Mouse (Mus musculus) MEL (cell line): ENCODE data around the gene Nf2. TPM values are rescaled to one million over a fixed set of nuclear protein-coding genes. Genes with fewer than 3 reads are reported as not detected.

Source experiments
- DNase-seq: peaks from one replicate; pipeline ENCODE4 v3.0.0; 2011; ENCODE audit warnings: low read depth, low spot score
- H3K27ac ChIP-seq: 2 replicates; pipeline ENCODE4 v1.5.1; 2012; ENCODE audit warnings: low read depth, mild to moderate bottlenecking, control low read depth, low read length, moderate library complexity; ENCODE audit not compliant: control insufficient read depth
- H3K27me3 ChIP-seq, 2 experiments: fragments of 150-350 bp in 1 of 2; sonication (generic) in 1 of 2; 2 replicates each; pipeline ENCODE4 v1.6.1; 2012; ENCODE audit warnings: low read length in 2 of 2, mild to moderate bottlenecking in 2 of 2, improper control_type of control experiment in 1 of 2, moderate library complexity in 1 of 2; ENCODE audit not compliant: insufficient read depth in 2 of 2, control insufficient read depth in 1 of 2
- H3K36me3 ChIP-seq, 2 experiments: 2 replicates each; pipeline ENCODE4 v1.6.1; 2012 to 2014; ENCODE audit warnings: low read length in 2 of 2, improper control_type of control experiment in 1 of 2, inconsistent platforms in 1 of 2, mild to moderate bottlenecking in 1 of 2; ENCODE audit not compliant: insufficient read depth in 2 of 2, control insufficient read depth in 1 of 2
- H3K4me1 ChIP-seq, 2 experiments: fragments of 150-350 bp in 1 of 2; sonication (generic) in 1 of 2; 2 replicates each; pipeline ENCODE4 v1.6.1; 2012; ENCODE audit warnings: low read length in 2 of 2, improper control_type of control experiment in 1 of 2, mild to moderate bottlenecking in 1 of 2; ENCODE audit not compliant: insufficient read depth in 2 of 2, control insufficient read depth in 1 of 2
- H3K4me3 ChIP-seq, 2 experiments: fragments of 150-350 bp in 1 of 2; sonication (generic) in 1 of 2; 2 replicates each; pipeline ENCODE4 v1.5.1; 2012; ENCODE audit warnings: low read depth in 2 of 2, low read length in 2 of 2, mild to moderate bottlenecking in 2 of 2, moderate library complexity in 2 of 2, control low read depth in 1 of 2, improper control_type of control experiment in 1 of 2; ENCODE audit not compliant: control insufficient read depth in 1 of 2, insufficient read depth in 1 of 2
- H3K79me2 ChIP-seq: 2 replicates; pipeline ENCODE4 v1.6.1; 2012; ENCODE audit warnings: mild to moderate bottlenecking, low read length, moderate library complexity; ENCODE audit not compliant: control insufficient read depth, poor library complexity, insufficient read depth
- H3K9ac ChIP-seq: 2 replicates; pipeline ENCODE4 v1.6.1; 2012; ENCODE audit warnings: low read depth, mild to moderate bottlenecking, control low read depth, low read length, moderate library complexity; ENCODE audit not compliant: control insufficient read depth, poor library complexity, severe bottlenecking
- H3K9me3 ChIP-seq: fragments of 150-350 bp; sonication (generic); replicated peaks from 2 replicates; pipeline ENCODE4 v1.6.1; 2012; ENCODE audit warnings: mild to moderate bottlenecking, low read length, improper control_type of control experiment, moderate library complexity; ENCODE audit not compliant: insufficient read depth
- EP300 ChIP-seq, 2 experiments: IDR thresholded peaks; 2 replicates each; pipeline ENCODE4 v1.6.1; 2011; ENCODE audit warnings: improper control_type of control experiment in 2 of 2, low read length in 2 of 2, low read depth in 1 of 2, mild to moderate bottlenecking in 1 of 2
- GABPA ChIP-seq: IDR thresholded peaks from 2 replicates; pipeline ENCODE4 v1.6.1; 2012; ENCODE audit warnings: low read depth, mild to moderate bottlenecking, inconsistent platforms, low read length, improper control_type of control experiment, moderate library complexity
- HCFC1 ChIP-seq: IDR thresholded peaks from 2 replicates; pipeline ENCODE4 v1.6.1; 2012; ENCODE audit warnings: low read depth, mild to moderate bottlenecking, inconsistent platforms, low read length, improper control_type of control experiment, moderate library complexity
- JUND ChIP-seq: IDR thresholded peaks from 2 replicates; pipeline ENCODE4 v1.6.1; 2011; ENCODE audit warnings: low read depth, mild to moderate bottlenecking, improper control_type of control experiment, low read length
- MAFK ChIP-seq: IDR thresholded peaks from 2 replicates; pipeline ENCODE4 v1.6.1; 2011; ENCODE audit warnings: low read depth, mild to moderate bottlenecking, low read length, improper control_type of control experiment, borderline replicate concordance
- MAX ChIP-seq: IDR thresholded peaks from 2 replicates; pipeline ENCODE4 v1.6.1; 2011; ENCODE audit warnings: low read length, improper control_type of control experiment
- MAZ ChIP-seq: IDR thresholded peaks from 2 replicates; pipeline ENCODE4 v1.6.1; 2012; ENCODE audit warnings: low read depth, mild to moderate bottlenecking, inconsistent platforms, low read length, improper control_type of control experiment
- MXI1 ChIP-seq: IDR thresholded peaks from 2 replicates; pipeline ENCODE4 v1.6.1; 2011; ENCODE audit warnings: mild to moderate bottlenecking, low read depth, low read length, improper control_type of control experiment
- MYB ChIP-seq: IDR thresholded peaks from 2 replicates; pipeline ENCODE4 v1.6.1; 2011; ENCODE audit warnings: mild to moderate bottlenecking, low read depth, low read length, improper control_type of control experiment
- MYC ChIP-seq: IDR thresholded peaks from 2 replicates; pipeline ENCODE4 v1.6.1; 2011; ENCODE audit warnings: low read depth, mild to moderate bottlenecking, low read length, improper control_type of control experiment, moderate library complexity
- NRF1 ChIP-seq: IDR thresholded peaks from 2 replicates; pipeline ENCODE4 v1.6.1; 2014; ENCODE audit warnings: low read depth, mild to moderate bottlenecking, inconsistent platforms, low read length, improper control_type of control experiment, moderate library complexity; ENCODE audit not compliant: poor library complexity, insufficient read depth, severe bottlenecking
- POLR2A ChIP-seq, 2 experiments: IDR thresholded peaks; 2 replicates each; pipeline ENCODE4 v1.6.1; 2011 to 2012; ENCODE audit warnings: low read length in 2 of 2, mild to moderate bottlenecking in 2 of 2, control low read depth in 1 of 2, improper control_type of control experiment in 1 of 2, low read depth in 1 of 2, moderate library complexity in 1 of 2; ENCODE audit not compliant: control insufficient read depth in 1 of 2, insufficient read depth in 1 of 2, poor library complexity in 1 of 2
- POLR2AphosphoS2 ChIP-seq: IDR thresholded peaks from 2 replicates; pipeline ENCODE4 v1.6.1; 2011; ENCODE audit warnings: low read length, improper control_type of control experiment
- POLR2AphosphoS5 ChIP-seq: IDR thresholded peaks from 2 replicates; pipeline ENCODE4 v1.6.1; 2012; ENCODE audit warnings: low read depth, borderline replicate concordance, mild to moderate bottlenecking, inconsistent platforms, low read length, moderate library complexity, mixed read lengths
- RAD21 ChIP-seq: IDR thresholded peaks from 2 replicates; pipeline ENCODE4 v1.6.1; 2011; ENCODE audit warnings: mild to moderate bottlenecking, low read depth, low read length, improper control_type of control experiment
- RCOR1 ChIP-seq: IDR thresholded peaks from 2 replicates; pipeline ENCODE4 v1.6.1; 2012; ENCODE audit warnings: low read depth, mild to moderate bottlenecking, inconsistent platforms, low read length, improper control_type of control experiment
- SIN3A ChIP-seq: IDR thresholded peaks from 2 replicates; pipeline ENCODE4 v1.6.1; 2012; ENCODE audit warnings: low read length, improper control_type of control experiment, inconsistent platforms
- TBP ChIP-seq: IDR thresholded peaks from 2 replicates; pipeline ENCODE4 v1.8.0; 2011; ENCODE audit warnings: low read depth, low read length, improper control_type of control experiment
- UBTF ChIP-seq: IDR thresholded peaks from 2 replicates; pipeline ENCODE4 v1.6.1; 2012; ENCODE audit warnings: low read depth, mild to moderate bottlenecking, inconsistent platforms, low read length, improper control_type of control experiment, moderate library complexity, borderline replicate concordance; ENCODE audit not compliant: insufficient read depth
- USF2 ChIP-seq, 2 experiments: IDR thresholded peaks; 2 replicates each; pipeline ENCODE4 v1.6.1; 2011 to 2012; ENCODE audit warnings: improper control_type of control experiment in 2 of 2, low read length in 2 of 2, borderline replicate concordance in 1 of 2, inconsistent platforms in 1 of 2, low read depth in 1 of 2, mild to moderate bottlenecking in 1 of 2; ENCODE audit not compliant: insufficient read depth in 1 of 2
- ZC3H11A ChIP-seq: IDR thresholded peaks from 2 replicates; pipeline ENCODE4 v1.6.1; 2012; ENCODE audit warnings: low read depth, mild to moderate bottlenecking, inconsistent platforms, low read length, improper control_type of control experiment
- ZKSCAN1 ChIP-seq: IDR thresholded peaks from 2 replicates; pipeline ENCODE4 v1.6.1; 2012; ENCODE audit warnings: low read depth, mild to moderate bottlenecking, inconsistent platforms, low read length, improper control_type of control experiment, moderate library complexity
- ZMIZ1 ChIP-seq: IDR thresholded peaks from 2 replicates; pipeline ENCODE4 v1.6.1; 2012; ENCODE audit warnings: low read depth, mild to moderate bottlenecking, inconsistent platforms, low read length, improper control_type of control experiment, moderate library complexity
- polyA plus RNA-seq, 2 experiments: library from polyadenylated mRNA; stranded (reverse) in 1 of 2; unstranded in 1 of 2; fragments of >175 nt in 1 of 2; fragments of >200 nt in 1 of 2; gene quantifications; 2 replicates each; pipeline versions ENCODE4 v1.2.1 to v1.2.4; 2012; ENCODE audit warnings: low replicate concordance in 2 of 2, low read depth in 1 of 2; ENCODE audit not compliant: insufficient read length in 2 of 2, insufficient read depth in 1 of 2, missing spikeins in 1 of 2
- total RNA-seq: library from RNA; depleted of rRNA; stranded (reverse); fragments of 300-350 nt; gene quantifications from 2 replicates; pipeline ENCODE4 v1.2.3, GENCODE M21; 2012

Nf2 gene
- total and polyA plus RNA-seq, 3 experiments, result 73.6 to 246 (median 95.6) TPM

- no peak overlapping the region for H3K9ac ChIP-seq
- peak overlapping the region; percentile 73 to 82; a peak in 2 of 4 replicates for H3K4me3 ChIP-seq
- TF ChIP-seq EP300 (IDR thresholded peaks at IDR 0.05; ENCODE audit: low read depth in 1 of 2, low read length in 2 of 2) (no peak), NRF1 (no peak), GABPA (no peak), UBTF (no peak), POLR2AphosphoS5 (no peak), MYB (no peak), ZKSCAN1 (no peak)
- H3K36me3 ChIP-seq, result peaks cover 0 to 5% of the 10 kb centered on the region in 2 experiments; a peak in 1 of 4 replicates
- no peak for DNase-seq
- H3K79me2 ChIP-seq, result no peaks in the 10 kb centered on the region
- peaks cover 3 to 11% of the 10 kb centered on the region in 2 experiments; a peak in 1 of 4 replicates for H3K4me1 ChIP-seq
- no peak overlapping the region for H3K27ac ChIP-seq
- H3K27me3 ChIP-seq, result 0 out of 4 replicates have a peak, but pooled peaks cover 0 to 1% of the 10 kb centered on the region in 2 experiments
- no peaks in the 10 kb centered on the region for H3K9me3 ChIP-seq
Measured at GRCm38 (mm10) chr11:4874551-4874950, 25.2 kb upstream of the Nf2 start.

GRCm38 (mm10) chr11:4873755-4874475 lies 24.6 kb upstream of the Nf2 start, which contains the start of gene Nipsnap1:
Gene Nipsnap1 (plus strand): TSS chr11:4873951.
- H3K79me2 ChIP-seq, result no peaks in the 10 kb centered on the region
- no peaks in the 10 kb centered on the region for H3K9me3 ChIP-seq
- peak within 1 kb of the TSS; percentile 73 to 82 for H3K4me3 ChIP-seq
- no peak for TF ChIP-seq NRF1
- 0 out of 2 replicates have a peak, but pooled peaks have one; percentile 30 for TF ChIP-seq HCFC1
- peak; percentile 71 to 82 for TF ChIP-seq POLR2A (IDR thresholded peaks at IDR 0.05; ENCODE audit: control insufficient read depth in 1 of 2, insufficient read depth in 1 of 2, low read depth in 1 of 2, low read length in 2 of 2, poor library complexity in 1 of 2)
- TF ChIP-seq MAFK, result no peak
- no peak for TF ChIP-seq ZC3H11A
- no peak for TF ChIP-seq RAD21
- TF ChIP-seq POLR2AphosphoS5, result no peak
- no peak for TF ChIP-seq USF2 (IDR thresholded peaks at IDR 0.05; ENCODE audit: borderline replicate concordance in 1 of 2, insufficient read depth in 1 of 2, low read depth in 1 of 2, low read length in 2 of 2)
- TF ChIP-seq MAX, result no peak; the same call in 1 of the 2 replicates
- TF ChIP-seq ZMIZ1, result 0 out of 2 replicates have a peak, but pooled peaks have one; percentile 39
- no peak; the same call in 1 of the 2 replicates for TF ChIP-seq MXI1
- TF ChIP-seq SIN3A, result peak; percentile 15
- no peak for TF ChIP-seq MYB
- no peak for TF ChIP-seq POLR2AphosphoS2
- 0 out of 2 replicates have a peak, but pooled peaks have one; percentile 12 for TF ChIP-seq MYC
- no peak; the same call in 1 of the 2 replicates for TF ChIP-seq MAZ
- no peak for TF ChIP-seq UBTF
- no peak for TF ChIP-seq JUND
- no peak for TF ChIP-seq RCOR1
- peak; percentile 68 for TF ChIP-seq TBP
- H3K36me3 ChIP-seq, result peaks cover 0 to 5% of the 10 kb centered on the region in 2 experiments; a peak in 1 of 4 replicates
- no peak within 1 kb of the TSS for H3K27ac ChIP-seq
- H3K27me3 ChIP-seq, result peaks cover 0 to 1% of the 10 kb centered on the region in 2 experiments; a peak in 1 of 4 replicates
- H3K4me1 ChIP-seq, result peaks cover 3 to 11% of the 10 kb centered on the region in 2 experiments; a peak in 1 of 4 replicates
- H3K9ac ChIP-seq, result peak within 1 kb of the TSS; percentile 64
- DNase-seq, result peak; percentile 96
